Mouse (Mus musculus): ENCODE measurements around the gene Acot2. TPM values are rescaled to one million over a fixed set of nuclear protein-coding genes. Genes with fewer than 3 reads are reported as not detected.
A peak's percentile ranks its signal among the peaks of the same experiment; 100 is the strongest.
"Not testable (repeated sequence)": the region's sequence is repeated elsewhere in the genome, so short reads cannot be mapped to it uniquely, and the experiment has no call there.

Gene Acot2
- not detected in 2 replicates for polyA plus RNA-seq (2012; ENCODE audit: insufficient read depth, insufficient read length, low replicate concordance, missing spikeins)

GRCm38 (mm10) chr12:83987583-83988441 is at the start of gene Acot2:
Gene Acot2, plus strand, starts transcription at chr12:83987861.
- TF ChIP-seq CTCF (IDR thresholded peaks at IDR 0.05; ENCODE audit: insufficient read depth, low read depth, low read length), result no peak; the same call in 1 of the 2 replicates
- peak; percentile 16; the same call in 1 of the 2 replicates for TF ChIP-seq POLR2A (IDR thresholded peaks at IDR 0.05; ENCODE audit: insufficient read depth, low read depth, low read length)
- 0 out of 2 replicates have a peak, but pooled peaks cover 3% of the 10 kb centered on the region for H3K4me1 ChIP-seq (ENCODE audit: control insufficient read depth, insufficient read depth, low read length)
- peak within 1 kb of the TSS; percentile 79 for H3K27ac ChIP-seq (ENCODE audit: insufficient read depth, low read depth, low read length)
- peak within 1 kb of the TSS; percentile 71 for H3K4me3 ChIP-seq (ENCODE audit: insufficient read depth, low read depth, low read length)
- under 1% methylated on average over 80 of the region's 80 CpGs for WGBS

GRCm38 (mm10) chr12:83938592-83938991 is 49.1 kb upstream of the Acot2 start:
- not testable (repeated sequence) for H3K4me1 ChIP-seq (ENCODE audit: control insufficient read depth, insufficient read depth, low read length)
- 49% methylated on average over 1 of the region's 1 CpGs for WGBS

GRCm38 (mm10) chr12:83939332-83939731 is 48.3 kb upstream of the Acot2 start:
- Histone ChIP-seq H3K4me3 (ENCODE audit: insufficient read depth, low read depth, low read length) (no peak overlapping the region), H3K4me1 (ENCODE audit: control insufficient read depth, insufficient read depth, low read length) (peaks cover 3% of the 10 kb centered on the region), H3K27ac (ENCODE audit: insufficient read depth, low read depth, low read length) (no peak overlapping the region)
- TF ChIP-seq POLR2A (IDR thresholded peaks at IDR 0.05; ENCODE audit: insufficient read depth, low read depth, low read length), result no peak
- no peak for TF ChIP-seq CTCF (IDR thresholded peaks at IDR 0.05; ENCODE audit: insufficient read depth, low read depth, low read length)
- 80% methylated on average over 2 of the region's 2 CpGs for WGBS

More at GRCm38 (mm10) chr12:83938592-83938991, 49.1 kb upstream of the Acot2 start:
- H3K27ac ChIP-seq (ENCODE audit: insufficient read depth, low read depth, low read length); H3K4me3 ChIP-seq (ENCODE audit: insufficient read depth, low read depth, low read length): not testable (repeated sequence)

- TF ChIP-seq POLR2A (IDR thresholded peaks at IDR 0.05; ENCODE audit: insufficient read depth, low read depth, low read length) (no peak), CTCF (IDR thresholded peaks at IDR 0.05; ENCODE audit: insufficient read depth, low read depth, low read length) (no peak)
- no peak overlapping the region for H3K27ac ChIP-seq (ENCODE audit: insufficient read depth, low read depth, low read length)
- 68% methylated on average over 4 of the region's 4 CpGs for WGBS
- H3K4me3 ChIP-seq (ENCODE audit: insufficient read depth, low read depth, low read length), result no peak overlapping the region
- peaks cover 3% of the 10 kb centered on the region for H3K4me1 ChIP-seq (ENCODE audit: control insufficient read depth, insufficient read depth, low read length)
Measured at GRCm38 (mm10) chr12:83940031-83940430, 47.6 kb upstream of the Acot2 start.

GRCm38 (mm10) chr12:83941938-83942337 is 45.7 kb upstream of the Acot2 start:
- no peak for TF ChIP-seq CTCF (IDR thresholded peaks at IDR 0.05; ENCODE audit: insufficient read depth, low read depth, low read length)
- TF ChIP-seq POLR2A (IDR thresholded peaks at IDR 0.05; ENCODE audit: insufficient read depth, low read depth, low read length), result no peak
- peaks cover 3% of the 10 kb centered on the region for H3K4me1 ChIP-seq (ENCODE audit: control insufficient read depth, insufficient read depth, low read length)
- whole genome bisulfite sequencing, result 95% methylated on average over 3 of the region's 3 CpGs
- no peak overlapping the region for H3K27ac ChIP-seq (ENCODE audit: insufficient read depth, low read depth, low read length)
- H3K4me3 ChIP-seq (ENCODE audit: insufficient read depth, low read depth, low read length), result no peak overlapping the region

- 60% methylated on average over 8 of the region's 8 CpGs for WGBS
- Histone ChIP-seq H3K4me1 (ENCODE audit: control insufficient read depth, insufficient read depth, low read length) (peaks cover 14% of the 10 kb centered on the region), H3K27ac (ENCODE audit: insufficient read depth, low read depth, low read length) (no peak overlapping the region), H3K4me3 (ENCODE audit: insufficient read depth, low read depth, low read length) (no peak overlapping the region)
- TF ChIP-seq CTCF (IDR thresholded peaks at IDR 0.05; ENCODE audit: insufficient read depth, low read depth, low read length), result no peak
- TF ChIP-seq POLR2A (IDR thresholded peaks at IDR 0.05; ENCODE audit: insufficient read depth, low read depth, low read length), result no peak
Measured at GRCm38 (mm10) chr12:83947260-83947811, 40.3 kb upstream of the Acot2 start.

GRCm38 (mm10) chr12:83949043-83949442 is 38.6 kb upstream of the Acot2 start:
- 86% methylated on average over 4 of the region's 4 CpGs for WGBS
- Histone ChIP-seq H3K4me3 (ENCODE audit: insufficient read depth, low read depth, low read length) (no peak overlapping the region), H3K27ac (ENCODE audit: insufficient read depth, low read depth, low read length) (no peak overlapping the region), H3K4me1 (ENCODE audit: control insufficient read depth, insufficient read depth, low read length) (peaks cover 17% of the 10 kb centered on the region)
- TF ChIP-seq POLR2A (IDR thresholded peaks at IDR 0.05; ENCODE audit: insufficient read depth, low read depth, low read length), result no peak
- TF ChIP-seq CTCF (IDR thresholded peaks at IDR 0.05; ENCODE audit: insufficient read depth, low read depth, low read length), result no peak

GRCm38 (mm10) chr12:83949776-83950492 is 37.7 kb upstream of the Acot2 start:
- TF ChIP-seq POLR2A (IDR thresholded peaks at IDR 0.05; ENCODE audit: insufficient read depth, low read depth, low read length) (no peak), CTCF (IDR thresholded peaks at IDR 0.05; ENCODE audit: insufficient read depth, low read depth, low read length) (no peak)
- Histone ChIP-seq H3K4me3 (ENCODE audit: insufficient read depth, low read depth, low read length) (peak overlapping the region; percentile 94), H3K27ac (ENCODE audit: insufficient read depth, low read depth, low read length) (no peak overlapping the region), H3K4me1 (ENCODE audit: control insufficient read depth, insufficient read depth, low read length) (peaks cover 17% of the 10 kb centered on the region)
- 28% methylated on average over 11 of the region's 11 CpGs for WGBS

- H3K27ac ChIP-seq (ENCODE audit: insufficient read depth, low read depth, low read length), result no peak within 1 kb of the TSS
- peak within 1 kb of the TSS; percentile 94 for H3K4me3 ChIP-seq (ENCODE audit: insufficient read depth, low read depth, low read length)
- TF ChIP-seq POLR2A (IDR thresholded peaks at IDR 0.05; ENCODE audit: insufficient read depth, low read depth, low read length) (peak; percentile 84), CTCF (IDR thresholded peaks at IDR 0.05; ENCODE audit: insufficient read depth, low read depth, low read length) (no peak)
- H3K4me1 ChIP-seq (ENCODE audit: control insufficient read depth, insufficient read depth, low read length), result peaks cover 18% of the 10 kb centered on the region
- under 1% methylated on average over 37 of the region's 37 CpGs for WGBS
Measured at GRCm38 (mm10) chr12:83950493-83950839, 37.2 kb upstream of the Acot2 start, which contains the start of gene Riox1. Gene Riox1, plus strand, starts transcription at chr12:83950608.
